Mouse (Mus musculus): ENCODE measurements at regions not wholly inside any gene's neighbourhood (a gene's known extent, or its start where the extent isn't known, plus 50 kb on each side); places are given as distances from the start of the nearest gene placed in this dataset.

DNA sequence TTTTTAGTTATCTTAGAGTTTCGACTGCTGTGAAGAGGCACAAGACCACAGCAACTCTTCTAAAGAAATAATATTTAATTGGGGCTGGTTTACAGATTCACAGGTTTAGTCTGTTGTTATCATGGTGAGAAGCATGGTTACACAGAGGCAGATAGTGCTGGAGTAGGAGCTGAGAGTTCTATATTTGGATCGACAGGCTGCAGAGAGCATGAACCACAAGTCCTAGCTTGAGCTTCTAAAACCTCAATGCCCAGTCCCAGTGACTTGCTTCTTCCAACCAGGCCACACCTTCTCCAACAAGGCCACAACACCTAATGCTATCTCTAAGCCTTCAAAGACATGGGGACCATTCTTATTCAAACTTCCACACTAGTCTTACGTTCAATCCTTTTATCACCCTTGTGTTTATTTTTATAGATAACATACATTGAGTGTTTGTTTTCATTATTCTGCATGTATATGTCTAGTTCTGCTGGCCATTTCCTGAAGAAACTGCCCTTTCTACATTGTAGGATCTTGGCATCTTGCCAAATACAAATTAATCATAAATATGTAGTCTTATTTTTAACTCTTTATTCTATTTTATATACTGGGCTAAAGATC lies 452.8 kb upstream of the Dmac1 start:
- DNase-seq, result no peak

DNA sequence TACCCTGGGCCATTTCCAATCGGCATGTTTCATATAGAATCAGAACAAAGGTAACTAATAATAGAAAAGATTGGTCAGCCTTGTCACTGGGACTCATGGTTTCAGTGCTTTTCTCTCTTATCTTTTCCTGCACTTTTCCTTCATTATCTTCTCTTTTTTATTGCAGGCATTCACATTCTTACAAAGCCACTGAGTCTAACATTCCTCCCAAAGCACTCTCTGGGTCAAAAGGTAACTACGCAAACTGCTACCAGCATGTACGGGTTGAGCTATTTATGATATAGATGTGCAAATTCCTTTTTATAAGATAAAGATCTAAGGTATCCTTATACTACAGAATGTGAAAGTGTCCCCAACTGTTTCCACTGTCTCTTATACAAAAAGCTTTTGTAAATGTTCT lies 436.5 kb upstream of the Dmac1 start:
- no peak for DNase-seq

DNA sequence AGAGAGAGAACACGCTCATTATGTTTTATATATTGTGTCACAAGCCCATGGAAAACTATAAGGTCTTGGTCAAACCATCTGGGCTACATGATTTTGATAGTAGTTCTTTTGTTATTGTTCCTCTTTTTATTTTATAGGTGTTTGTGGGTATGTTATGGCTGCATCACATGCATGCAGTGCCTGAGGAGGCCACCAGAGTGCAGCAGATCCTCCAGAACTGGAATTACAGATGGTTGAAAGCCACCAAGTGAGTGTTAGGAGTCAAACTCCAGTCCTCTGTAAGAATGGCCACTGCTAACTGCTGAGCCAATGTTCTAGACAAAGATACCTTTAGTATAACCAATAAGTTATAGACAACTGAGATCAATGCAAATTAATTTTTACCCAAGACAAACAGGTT lies 435.9 kb upstream of the Dmac1 start:
- DNase-seq, result peak in 1 of 2 experiments; percentile 21

DNA sequence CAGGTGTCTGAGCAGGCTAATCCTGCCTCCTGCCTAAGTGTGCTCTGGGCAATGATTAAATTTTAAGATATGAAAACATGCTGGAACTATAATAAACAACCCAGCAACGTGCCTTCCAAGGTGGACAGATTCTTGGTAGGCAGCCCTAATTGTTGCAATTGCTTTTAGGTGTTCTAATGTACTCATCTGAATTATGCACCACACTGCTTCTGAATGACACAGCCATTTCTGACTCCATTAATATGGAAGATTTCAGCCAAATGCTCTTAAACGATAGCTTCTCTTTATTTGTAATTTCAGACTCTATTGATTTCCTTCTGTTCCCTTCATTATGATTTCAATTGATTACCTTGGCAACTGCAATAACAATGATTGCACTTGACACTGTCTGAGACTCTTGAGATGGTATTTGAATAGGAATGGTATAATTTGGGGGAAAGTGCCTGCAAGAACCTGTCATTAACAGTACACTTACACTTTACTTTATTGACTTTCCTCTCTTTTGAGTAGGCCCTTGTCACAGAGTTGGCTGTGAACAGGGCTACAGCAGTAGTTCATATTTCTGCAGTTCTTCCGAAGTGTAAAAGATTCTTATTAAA lies 422.8 kb upstream of the Dmac1 start:
- no peak for DNase-seq

DNA sequence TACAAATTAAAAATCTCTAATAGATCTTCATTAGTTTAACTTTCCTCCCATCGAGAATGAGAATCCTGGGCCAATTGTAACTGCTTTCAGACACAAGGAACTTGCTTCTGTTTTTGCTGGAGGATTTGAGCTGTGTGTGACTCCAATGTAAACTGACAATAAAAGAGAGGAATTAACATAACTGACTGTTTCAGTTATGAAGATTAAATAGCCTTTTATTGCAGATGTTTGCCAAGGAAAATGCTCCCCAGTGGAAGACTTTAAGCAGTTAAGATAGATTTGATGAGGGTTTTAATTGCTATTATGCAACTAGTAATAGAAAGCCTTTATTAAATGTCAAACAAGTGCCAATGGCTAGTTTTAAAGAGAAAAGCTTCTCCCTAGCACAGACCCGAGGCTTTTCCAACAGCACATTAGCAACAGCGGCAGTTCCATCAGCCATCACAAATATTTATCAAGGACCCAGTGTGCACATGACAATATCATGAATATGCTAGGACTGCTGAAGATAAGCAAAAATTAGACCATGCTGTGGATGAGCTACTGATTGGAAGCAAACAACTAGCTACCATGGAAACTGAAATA lies 398.6 kb upstream of the Dmac1 start:
- DNase-seq, result no peak

DNA sequence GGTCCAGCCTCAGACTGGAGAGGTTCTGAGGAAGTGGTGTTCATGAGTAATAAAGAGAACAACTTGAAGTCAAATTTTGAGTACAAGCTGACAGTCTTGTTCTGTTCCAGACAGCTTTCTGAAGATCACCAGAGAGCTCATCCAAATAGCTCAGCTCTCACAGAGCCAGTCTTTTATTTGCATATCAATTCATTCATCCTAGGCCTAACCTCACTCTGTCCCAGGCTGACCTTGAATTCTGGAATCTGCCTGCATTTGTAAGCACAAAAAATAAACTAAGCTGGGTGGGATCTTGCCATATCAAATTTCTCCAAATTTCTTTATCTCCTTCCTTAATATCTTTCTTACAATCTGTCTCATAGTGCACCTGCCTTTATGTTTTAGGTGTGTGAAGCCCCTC lies 362.9 kb upstream of the Dmac1 start:
- DNase-seq, result no peak

DNA sequence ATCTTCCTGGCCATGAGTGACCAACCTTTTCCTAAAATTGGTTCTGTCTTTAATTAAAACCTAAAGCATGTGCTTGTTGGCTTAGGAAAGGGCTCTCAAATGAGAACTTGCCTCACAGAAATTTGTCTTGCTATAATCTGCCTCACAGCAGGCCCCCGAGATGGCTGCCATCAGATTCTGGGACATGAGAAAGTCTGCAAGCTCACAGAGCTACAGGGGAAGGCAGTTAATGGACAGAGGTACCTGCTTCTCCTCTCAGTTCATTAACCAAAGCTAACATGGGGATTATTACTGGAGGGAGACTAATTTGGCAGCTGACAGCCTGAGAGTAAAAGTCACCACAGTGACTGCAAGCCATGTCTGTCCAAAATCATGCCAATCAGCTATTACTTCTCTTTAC lies 358.5 kb upstream of the Dmac1 start:
- no peak for DNase-seq

DNA sequence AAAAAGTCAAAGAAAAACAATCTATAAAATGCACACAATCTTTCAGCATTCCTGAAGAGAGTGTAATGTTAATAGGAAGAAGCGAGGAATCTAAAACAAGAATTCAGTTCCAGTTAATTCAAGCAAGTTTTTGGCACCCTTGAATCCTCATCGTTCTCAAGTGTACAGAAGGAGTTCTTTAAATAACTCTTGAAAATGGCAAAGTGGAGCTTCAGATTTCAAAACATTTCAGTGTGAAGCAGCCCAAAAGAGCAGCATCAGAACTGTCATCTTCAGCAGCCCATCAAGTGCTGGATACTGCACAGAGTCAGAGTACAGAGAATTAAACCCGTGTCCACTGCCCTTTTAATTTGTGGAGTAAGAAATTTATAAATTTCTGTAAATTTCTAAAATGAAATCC lies 311.8 kb upstream of the Dmac1 start:
- no peak for DNase-seq

DNA sequence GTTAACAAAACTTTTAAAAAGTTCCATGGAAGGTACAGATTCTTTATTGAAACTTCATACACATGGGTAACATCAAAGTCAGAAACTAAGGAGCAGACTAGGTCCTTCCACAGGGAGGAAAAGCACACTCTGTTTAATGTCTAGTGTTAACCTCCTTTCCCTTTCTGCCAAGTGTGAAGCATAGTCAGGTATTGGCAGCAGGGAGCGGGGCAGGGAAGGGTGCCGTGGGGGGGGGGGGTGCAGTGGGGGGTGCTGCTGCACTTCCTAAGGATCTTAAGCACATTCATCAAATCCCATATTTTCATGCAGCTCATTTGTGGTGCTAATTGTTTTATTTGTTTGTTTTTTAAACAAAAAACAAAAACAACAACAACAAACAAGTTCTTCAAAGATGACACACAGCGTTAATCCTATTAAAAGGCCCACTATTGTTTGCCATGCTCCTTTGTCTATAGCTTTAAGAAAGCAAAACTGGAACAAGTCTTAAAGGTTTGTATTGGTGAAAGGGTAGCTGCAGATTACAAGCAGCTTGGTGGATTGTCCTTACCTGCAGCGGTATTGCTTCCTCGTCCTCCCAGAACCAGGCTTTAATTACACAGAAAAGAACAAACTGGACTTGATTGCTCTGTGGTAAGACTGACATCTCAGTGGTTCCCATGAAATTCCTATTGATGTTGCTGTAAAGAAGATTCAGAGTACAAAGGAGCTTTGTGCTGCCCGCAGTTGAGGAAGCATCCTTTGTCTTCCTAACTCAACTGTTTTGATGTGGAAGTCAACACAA lies 310.2 kb upstream of the Dmac1 start:
- no peak for DNase-seq

DNA sequence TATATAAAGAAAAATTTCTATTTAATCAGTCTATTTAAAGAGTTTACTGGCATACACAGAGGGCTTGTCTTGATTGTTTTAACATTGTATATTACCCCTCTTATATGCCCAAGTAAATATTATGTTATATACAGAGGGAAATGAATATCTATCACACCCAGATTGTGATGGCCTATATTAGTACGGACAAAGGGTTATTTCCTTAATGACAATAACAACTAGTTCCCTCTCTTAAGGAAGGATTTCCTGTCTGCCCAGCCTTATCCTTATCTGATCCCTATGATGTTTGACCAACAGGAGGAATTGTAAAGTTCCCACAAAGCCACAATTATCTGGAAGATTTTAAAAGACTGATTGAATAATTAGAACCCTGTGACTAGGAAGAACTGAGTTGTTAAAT lies 301.8 kb upstream of the Dmac1 start:
- no peak for DNase-seq

DNA sequence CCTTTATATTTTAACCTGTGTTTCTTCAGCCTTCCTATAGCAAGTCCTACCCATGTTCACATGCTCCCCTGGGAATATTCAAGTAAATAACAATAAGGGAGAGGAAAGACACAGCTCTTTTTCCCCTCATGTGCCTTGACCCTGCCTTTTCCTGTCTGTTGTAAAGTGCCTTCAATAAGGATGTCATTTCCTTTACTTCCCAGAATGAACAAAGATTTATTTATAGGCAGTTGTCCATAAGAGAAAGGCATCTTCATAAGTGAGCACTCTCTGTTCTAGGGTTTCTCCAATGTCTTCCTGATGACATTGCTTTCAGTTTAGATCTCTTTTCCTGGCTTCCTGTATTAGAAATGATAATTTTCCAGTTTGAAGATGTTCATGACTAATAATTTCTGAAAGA lies 294.5 kb upstream of the Dmac1 start:
- DNase-seq, result no peak

DNA sequence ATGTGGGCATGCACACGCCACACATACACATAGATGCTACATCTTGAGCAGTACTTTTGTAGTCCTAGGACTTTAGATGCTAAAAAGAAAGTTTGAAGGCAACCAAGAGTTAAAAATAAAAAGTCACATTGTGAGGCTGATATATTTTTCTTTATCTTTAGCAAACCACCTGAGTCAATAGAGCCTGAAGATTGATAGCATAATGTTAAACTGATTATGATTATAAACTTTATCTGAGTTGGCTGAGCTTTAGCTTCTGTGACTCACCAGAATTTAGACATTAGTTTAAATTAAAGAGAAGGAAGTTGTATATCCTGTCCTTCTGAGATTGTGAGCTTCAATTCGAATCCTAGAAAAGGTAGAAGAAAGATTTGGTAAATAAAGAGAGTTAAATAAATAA lies 289.5 kb upstream of the Dmac1 start:
- no peak for DNase-seq

DNA sequence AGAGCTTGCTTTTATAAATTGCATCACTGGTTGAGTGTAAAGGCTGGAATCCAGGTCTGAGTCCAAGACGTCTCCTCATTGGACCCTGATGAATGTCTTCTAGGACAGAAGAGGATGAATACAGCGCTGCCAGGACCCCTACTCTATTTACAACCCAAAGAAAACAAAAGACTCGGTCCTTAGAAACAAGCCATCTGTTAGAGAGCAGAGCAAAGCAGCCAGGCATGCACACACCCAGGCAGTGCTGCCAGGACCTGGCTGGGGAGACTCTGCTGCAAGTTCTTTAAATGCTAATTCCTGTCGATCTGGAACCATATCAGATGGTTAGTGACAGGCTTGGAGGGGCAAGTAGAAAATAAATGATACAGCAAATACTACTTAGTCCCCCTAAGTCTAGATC lies 284.4 kb upstream of the Dmac1 start:
- no peak for DNase-seq

DNA sequence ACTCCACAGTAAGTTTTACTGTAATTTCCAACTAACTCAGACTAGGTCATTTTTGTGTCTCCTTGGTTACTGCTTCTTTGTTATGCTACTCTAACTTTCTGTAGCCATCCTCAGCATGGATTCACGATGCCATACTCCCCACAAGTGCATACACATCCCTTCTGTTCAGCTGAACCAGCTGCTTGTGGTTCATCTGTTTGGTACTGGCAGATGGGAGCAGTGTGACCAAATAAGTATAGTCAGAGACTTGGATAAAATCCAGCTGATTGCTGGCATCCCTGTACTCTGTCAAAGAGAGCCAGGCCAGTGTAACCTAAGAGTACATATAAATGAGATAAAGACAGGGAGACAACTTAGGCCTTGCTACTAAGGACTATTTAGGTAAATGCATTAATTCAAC lies 283.7 kb upstream of the Dmac1 start:
- no peak for DNase-seq

DNA sequence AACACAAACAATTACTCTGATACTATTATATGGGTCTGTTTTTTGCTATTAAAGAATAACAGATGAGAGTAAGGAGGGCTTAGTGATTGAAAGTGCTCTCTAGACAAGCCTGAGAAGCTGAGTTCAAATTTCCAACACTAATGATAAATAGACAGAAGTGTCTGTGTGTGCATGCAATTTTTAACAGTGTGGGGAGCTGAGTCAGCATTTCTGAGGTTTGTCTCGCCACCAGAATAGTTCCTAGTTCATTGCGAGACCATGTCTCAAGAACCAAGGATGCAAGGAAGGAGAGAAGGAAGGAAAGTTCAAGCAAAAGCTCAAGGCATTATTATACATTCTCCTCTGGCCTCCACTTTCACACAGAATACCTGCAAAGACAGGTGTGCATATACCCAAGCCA lies 259.7 kb upstream of the Dmac1 start:
- DNase-seq, result no peak

DNA sequence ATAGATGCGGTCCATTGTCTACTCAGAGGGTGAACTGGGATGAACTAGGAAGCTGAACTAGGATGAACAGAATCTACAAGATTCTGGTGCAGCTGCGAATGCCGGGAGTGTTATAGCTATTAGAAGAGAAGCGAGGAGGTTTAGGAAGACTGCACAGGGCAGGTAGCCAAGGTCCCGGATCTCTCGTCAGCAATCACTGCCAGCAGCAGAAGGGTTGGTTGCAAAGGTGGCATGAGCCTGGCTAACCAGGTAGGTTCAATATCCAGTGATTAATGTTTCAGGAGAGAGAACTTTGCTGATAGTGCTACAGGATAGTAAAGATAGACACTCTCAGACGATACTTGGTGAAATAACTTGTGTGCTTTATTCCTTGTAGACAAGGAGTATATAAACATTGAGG lies 257.0 kb upstream of the Dmac1 start:
- DNase-seq, result peak in 1 of 2 experiments; percentile 1

DNA sequence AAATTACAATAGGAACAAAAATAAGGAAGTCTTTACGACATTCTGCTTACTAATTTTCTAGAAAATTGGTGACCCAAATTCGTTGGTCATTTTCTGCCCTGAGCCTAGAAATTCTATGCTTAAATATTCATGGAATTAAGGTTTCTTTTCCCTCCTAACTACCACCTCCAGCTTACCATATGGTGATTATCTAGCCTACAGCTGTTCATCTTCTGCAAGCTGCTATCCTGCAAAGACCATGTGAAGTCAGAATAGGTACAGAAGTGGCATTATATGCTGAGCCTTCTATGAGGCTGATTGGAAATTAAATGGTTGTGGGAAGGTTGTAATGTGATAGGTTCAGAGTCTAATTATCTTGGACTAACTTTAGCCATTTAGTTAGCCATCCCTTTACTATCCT lies 251.5 kb upstream of the Dmac1 start:
- DNase-seq, result no peak

DNA sequence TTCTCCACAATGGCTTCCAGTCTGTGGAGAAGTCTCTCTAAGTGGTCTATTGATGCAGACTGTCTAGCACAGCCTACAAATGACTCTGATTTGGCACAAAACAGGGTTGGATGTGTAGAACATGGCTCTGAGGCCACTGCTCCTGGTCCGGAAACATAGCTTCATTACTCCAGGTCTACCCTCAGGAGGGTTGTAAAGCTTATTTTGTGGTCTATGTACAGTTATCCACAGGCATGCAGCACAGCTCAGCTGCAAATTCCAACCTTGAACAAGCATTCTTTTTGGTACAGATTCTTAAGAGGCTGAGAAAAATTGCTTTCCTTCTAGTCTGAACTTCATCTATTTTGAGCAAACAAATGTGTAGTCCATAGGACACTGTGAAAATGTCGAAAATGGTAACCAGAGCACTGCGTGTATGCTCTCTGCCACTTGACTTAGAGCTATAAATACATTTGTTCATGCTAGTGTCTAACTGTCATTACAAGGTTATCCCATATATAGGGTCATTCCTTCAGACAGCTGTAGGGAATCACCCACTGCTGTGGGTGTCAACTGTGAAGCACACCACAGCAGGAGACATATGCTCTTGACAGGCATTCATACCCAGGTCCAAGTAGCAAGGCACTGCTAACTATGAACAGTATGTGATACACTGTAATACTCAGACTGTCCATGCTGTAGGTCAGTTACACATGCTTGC lies 239.5 kb upstream of the Dmac1 start:
- DNase-seq, result no peak

Measured in kidney, postnatal 36 days (tissue).